Mouse (Mus musculus) urinary bladder, adult 18-20 months (tissue): ENCODE measurements around the gene Hgd.
A peak's percentile ranks its signal among the peaks of the same experiment; 100 is the strongest.

Experiments used
- DNase-seq, 2 experiments: peaks; one replicate each; pipeline ENCODE4 v3.0.0; 2022; ENCODE audit warnings: low spot score in 2 of 2, mixed read lengths in 2 of 2

Hgd gene

DNA sequence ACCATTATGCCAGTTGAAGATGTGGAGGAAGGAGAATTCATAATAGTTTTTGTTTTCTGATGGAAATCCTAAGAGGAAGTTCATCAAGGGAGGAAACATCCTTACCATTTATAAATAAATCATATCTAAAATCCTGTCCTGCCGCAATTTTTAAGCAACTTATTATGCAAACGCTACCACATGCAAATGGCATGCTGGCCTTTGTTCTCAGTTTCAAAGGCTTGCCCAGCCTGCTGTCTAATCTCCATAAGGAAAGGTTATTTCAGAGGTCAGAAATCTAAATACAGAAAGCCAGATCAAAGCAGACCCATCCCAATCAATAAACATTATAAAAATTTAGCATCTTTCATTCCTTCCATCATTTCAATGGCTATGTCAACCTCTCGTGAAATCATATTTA is 1.9 kb downstream of the Hgd start:
- no peak for DNase-seq

GRCm38 (mm10) chr16:37583306-37583705 is 3.4 kb downstream of the Hgd start:
- no peak for DNase-seq

GRCm38 (mm10) chr16:37583801-37584200 is 3.8 kb downstream of the Hgd start:
- no peak for DNase-seq

- peak in 1 of 2 experiments; percentile 11 for DNase-seq
Measured at GRCm38 (mm10) chr16:37584218-37585035, 4.5 kb downstream of the Hgd start.

DNA sequence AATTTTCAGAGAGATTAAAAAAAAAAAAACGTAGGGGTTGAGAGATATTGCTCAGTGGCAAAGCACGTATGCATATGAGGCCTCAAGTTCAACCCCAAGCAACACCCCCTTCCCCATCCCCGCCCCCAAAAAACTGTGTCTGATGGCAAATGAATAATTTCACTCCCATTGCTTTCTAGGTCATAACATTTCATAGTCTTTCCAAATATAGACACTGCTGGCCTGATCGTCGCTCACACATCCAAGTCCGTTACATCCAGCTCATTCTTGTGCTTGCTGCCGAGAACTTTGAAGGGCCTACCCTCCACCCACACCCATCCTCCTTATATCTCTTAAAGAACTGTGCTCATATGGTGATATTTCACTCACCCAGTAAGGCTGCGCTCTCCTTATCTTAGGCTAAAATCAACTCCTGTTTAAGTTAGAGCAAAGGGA is 5.2 kb downstream of the Hgd start:
- DNase-seq = no peak

- DNase-seq = no peak
Measured at GRCm38 (mm10) chr16:37590921-37591320, 11.0 kb downstream of the Hgd start.

- no peak for DNase-seq
Measured at GRCm38 (mm10) chr16:37591551-37591950, 11.6 kb downstream of the Hgd start.

GRCm38 (mm10) chr16:37597412-37597811 is 17.5 kb downstream of the Hgd start:
- no peak for DNase-seq

GRCm38 (mm10) chr16:37598463-37598862 is 18.5 kb downstream of the Hgd start:
- no peak for DNase-seq

DNA sequence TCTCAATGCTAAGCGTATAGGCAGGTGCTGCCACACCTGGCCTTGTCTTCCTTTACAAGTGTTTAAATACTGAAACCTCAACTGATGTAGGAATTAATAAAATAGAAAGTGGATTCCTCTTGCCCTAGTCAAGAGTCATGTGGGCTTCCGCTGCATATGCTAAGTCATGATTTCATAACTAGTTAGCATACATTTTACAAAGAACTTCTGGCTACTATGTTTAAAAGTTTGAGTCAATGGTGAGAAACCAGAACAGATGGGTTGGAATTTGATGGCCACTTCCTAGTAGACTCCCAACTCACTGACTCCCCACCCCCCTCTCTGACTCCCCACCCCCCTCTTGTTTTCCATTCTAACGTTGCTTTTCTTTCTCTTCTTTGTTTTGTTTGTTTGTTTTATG is 19.4 kb downstream of the Hgd start:
- DNase-seq = no peak

DNA sequence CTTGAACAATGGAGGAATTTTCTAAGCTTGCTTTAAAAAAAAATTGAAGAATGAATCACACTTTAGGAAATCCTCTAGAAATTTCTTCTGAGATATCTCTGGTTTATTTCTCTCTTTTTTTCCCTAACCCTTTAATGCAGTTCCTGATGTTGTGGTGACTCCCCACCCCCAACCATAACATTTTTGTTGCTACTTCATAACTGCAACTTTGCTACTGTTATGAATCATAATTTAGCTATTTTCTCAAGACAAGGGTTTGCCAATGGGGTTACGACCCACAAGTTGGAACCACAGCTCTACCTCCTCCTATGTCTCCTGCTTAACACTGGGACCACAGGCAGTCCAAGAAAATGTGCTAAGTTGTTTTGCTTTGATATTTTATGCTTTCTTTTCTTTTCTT is 23.5 kb downstream of the Hgd start:
- DNase-seq = no peak

DNA sequence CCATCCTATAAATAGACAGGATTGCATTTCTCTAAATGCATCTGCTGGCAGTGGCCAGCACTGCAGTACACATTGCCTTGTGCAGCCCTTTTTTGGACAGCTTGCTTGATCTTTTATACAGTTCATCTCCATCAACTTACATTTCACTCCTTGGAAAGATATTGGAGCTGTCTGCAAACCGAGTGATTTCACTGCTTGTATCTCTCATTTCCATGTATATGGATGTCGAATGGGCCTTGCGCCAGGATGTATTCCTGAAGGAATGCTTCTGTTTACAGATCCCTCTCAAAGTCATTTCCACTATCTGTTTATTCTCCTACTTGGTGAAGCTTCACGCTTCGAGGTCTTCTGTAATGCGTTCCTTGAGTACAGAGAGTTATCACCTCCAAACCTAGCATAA is 24.3 kb downstream of the Hgd start:
- no peak for DNase-seq

- DNase-seq = no peak
Measured at GRCm38 (mm10) chr16:37610333-37610732, 30.4 kb downstream of the Hgd start.

GRCm38 (mm10) chr16:37611072-37611471 is 31.1 kb downstream of the Hgd start:
- no peak for DNase-seq

DNA sequence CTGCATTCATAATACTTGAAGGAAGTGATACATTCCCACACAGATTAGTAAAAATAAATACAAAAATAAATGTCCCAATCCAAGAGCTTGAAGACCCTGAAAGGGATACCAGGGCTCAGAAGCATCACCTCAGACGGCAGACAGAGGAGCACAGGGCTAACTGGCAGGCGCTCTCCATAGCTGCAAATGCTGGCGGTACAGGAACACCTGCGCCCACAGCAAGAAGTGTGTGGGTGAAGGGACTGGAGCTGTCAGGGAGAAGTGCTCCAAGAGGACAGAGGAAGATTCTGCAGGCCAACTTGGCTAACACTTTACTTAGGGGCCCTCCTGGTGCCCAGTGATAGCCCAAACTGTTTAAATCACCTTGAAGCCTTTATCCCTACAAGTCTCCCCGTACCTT is 32.1 kb downstream of the Hgd start:
- no peak for DNase-seq

GRCm38 (mm10) chr16:37614540-37614939 is 34.6 kb downstream of the Hgd start:
- no peak for DNase-seq

- no peak for DNase-seq
Measured at GRCm38 (mm10) chr16:37615429-37615828, 35.5 kb downstream of the Hgd start.

DNA sequence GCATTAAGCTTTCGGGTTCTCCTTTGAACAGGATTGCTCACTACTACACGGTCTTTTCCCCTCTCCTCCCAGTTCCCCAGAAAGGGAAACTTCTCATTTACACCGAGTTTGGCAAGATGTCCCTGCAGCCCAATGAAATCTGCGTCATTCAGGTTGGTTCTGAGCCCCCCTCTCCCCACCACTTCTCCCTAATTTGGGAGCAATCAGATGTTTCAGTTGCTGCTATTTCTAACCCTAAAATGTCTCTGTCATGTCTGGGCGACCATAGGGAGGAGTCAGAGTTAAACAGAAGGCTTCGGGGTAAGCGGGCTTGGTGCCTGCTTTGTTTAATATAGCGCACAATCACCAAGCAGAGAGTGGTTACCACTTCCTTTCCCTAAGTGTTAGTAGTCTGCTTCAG is 36.2 kb downstream of the Hgd start:
- DNase-seq = no peak

DNA sequence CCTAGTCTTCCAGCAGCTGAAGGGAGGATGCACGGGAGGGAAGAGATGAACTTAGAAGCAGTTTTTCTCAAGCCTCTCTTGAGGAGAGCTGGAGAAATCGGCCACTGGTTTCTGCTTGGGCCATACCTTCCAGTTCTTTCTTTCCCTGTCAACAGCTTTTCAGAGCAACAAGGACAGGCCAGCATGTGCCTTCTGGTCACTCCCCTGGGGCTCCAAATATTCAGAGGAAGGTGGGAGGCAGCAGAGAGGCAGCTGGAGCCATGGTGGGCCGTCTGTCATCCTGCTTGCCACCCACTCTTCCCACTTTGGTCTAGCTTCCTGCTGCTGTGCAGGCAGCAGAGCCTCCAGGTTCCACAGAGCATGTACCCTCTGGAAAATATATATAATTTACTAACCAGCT is 37.7 kb downstream of the Hgd start:
- DNase-seq = no peak

DNA sequence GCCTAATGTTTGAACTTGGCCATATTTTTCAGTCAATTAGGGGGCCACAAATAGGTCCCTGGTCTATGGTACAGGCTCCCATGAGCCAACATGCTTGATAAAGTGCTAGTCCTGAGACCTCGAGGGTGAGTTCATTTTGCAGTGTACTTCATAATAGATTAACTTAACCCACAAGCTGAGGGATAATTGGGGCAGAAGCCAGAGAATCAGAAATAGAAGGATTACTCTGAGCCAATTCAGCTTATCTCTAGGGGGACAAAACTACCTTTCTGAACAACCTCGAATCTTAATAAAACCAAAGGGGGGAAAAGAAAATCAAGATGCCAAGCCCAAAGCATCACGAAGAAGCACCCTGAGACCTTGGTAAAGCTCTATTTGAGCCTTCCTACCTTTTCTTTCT is 42.5 kb downstream of the Hgd start:
- DNase-seq = no peak

- no peak for DNase-seq
Measured at GRCm38 (mm10) chr16:37622919-37623318, 43.0 kb downstream of the Hgd start.

DNA sequence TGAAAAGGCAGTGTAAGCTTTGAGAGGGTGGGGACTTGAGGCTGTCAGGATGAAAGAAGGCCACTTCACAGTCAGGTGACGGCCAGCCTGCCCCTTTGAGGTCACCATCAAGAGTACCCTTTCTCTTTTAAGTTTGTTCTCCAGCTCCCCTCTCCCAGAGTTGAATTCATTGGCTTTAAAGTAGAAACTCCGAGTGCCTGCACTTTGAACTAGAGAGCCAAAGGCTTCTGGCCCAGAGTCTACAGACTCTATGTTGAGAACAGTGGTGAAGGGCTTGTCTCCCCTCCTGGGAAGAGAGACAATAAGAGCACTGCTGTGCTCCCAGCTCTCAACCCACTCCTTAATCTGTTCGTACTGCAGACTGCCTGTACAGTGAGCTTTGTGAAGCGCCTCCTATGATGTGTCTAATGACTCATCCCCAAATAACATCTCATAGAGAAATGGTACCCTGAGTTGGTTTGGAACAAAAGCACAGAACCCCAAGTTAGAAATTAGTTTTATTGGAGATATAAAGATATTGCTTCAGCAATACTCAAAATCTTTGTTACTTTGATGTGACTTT is 46.5 kb downstream of the Hgd start:
- DNase-seq = no peak

- DNase-seq = no peak
Measured at GRCm38 (mm10) chr16:37628336-37628735, 48.4 kb downstream of the Hgd start.

GRCm38 (mm10) chr16:37629011-37629410 is 49.1 kb downstream of the Hgd start:
- no peak for DNase-seq
